Mouse (Mus musculus) testis, adult 2 months (tissue): ENCODE results near the gene Mipol1. TPM values are rescaled to one million over a fixed set of nuclear protein-coding genes. Genes with fewer than 3 reads are reported as not detected.

ENCODE experiments used
- H3K27ac ChIP-seq: fragments of 200-500 bp; 2 replicates; pipeline ENCODE4 v1.5.1; 2012; ENCODE audit warnings: low read depth, low read length; ENCODE audit not compliant: control insufficient read depth, insufficient read depth
- H3K27me3 ChIP-seq: fragments of 200-500 bp; 2 replicates; pipeline ENCODE4 v1.6.1; 2012; ENCODE audit warnings: mild to moderate bottlenecking, low read length, moderate library complexity; ENCODE audit not compliant: control insufficient read depth, insufficient read depth
- H3K36me3 ChIP-seq: fragments of 200-500 bp; 2 replicates; pipeline ENCODE4 v1.6.1; 2012; ENCODE audit warnings: mild to moderate bottlenecking, low read length; ENCODE audit not compliant: control insufficient read depth, insufficient read depth
- H3K4me1 ChIP-seq: fragments of 200-500 bp; 2 replicates; pipeline ENCODE4 v1.6.1; 2012; ENCODE audit warnings: low read length; ENCODE audit not compliant: control insufficient read depth, insufficient read depth
- H3K4me3 ChIP-seq: fragments of 200-500 bp; 2 replicates; pipeline ENCODE4 v1.5.1; 2012; ENCODE audit warnings: low read depth, mild to moderate bottlenecking, low read length, moderate library complexity, mixed read lengths; ENCODE audit not compliant: control insufficient read depth
- CTCF ChIP-seq: fragments of 200-500 bp; IDR thresholded peaks from 2 replicates; pipeline ENCODE4 v1.5.1; 2012; ENCODE audit warnings: low read depth, mild to moderate bottlenecking, inconsistent platforms, low read length, moderate library complexity; ENCODE audit not compliant: control insufficient read depth, insufficient read depth, insufficient replicate concordance
- POLR2A ChIP-seq: fragments of 200-500 bp; IDR thresholded peaks from 2 replicates; pipeline ENCODE4 v1.6.1; 2012; ENCODE audit warnings: low read depth, mild to moderate bottlenecking, inconsistent platforms, low read length, moderate library complexity; ENCODE audit not compliant: control insufficient read depth
- polyA plus RNA-seq: library from polyadenylated mRNA; depleted of rRNA; stranded (reverse); fragments of >200 nt; gene quantifications from 2 replicates; pipeline ENCODE4 v1.2.3, GENCODE M21; 2012

Gene Mipol1
- polyA plus RNA-seq, 1 experiment = 4.1 TPM

DNA sequence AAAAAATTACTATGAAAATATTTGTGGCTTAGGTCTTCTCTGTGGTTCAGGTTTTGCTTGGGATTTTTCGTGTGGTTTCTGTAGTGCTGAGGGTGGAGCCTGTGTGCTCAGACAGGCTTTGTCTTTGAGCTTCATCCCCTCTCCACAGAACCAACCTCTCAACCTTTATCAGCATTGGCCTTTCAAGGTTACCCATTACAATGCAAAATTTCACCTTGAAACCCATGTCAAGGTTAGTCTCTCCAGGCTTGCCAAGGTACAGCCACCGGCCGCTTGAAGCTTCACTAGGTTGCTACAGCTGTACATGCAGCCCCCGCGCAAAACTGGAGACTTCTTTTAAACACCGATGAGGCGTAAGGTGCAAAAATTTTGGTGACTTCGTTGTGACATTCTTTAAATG is 241.6 kb downstream of the Mipol1 start:
- H3K27me3 ChIP-seq = no peaks in the 10 kb centered on the region
- no peaks in the 10 kb centered on the region for H3K4me1 ChIP-seq
- H3K36me3 ChIP-seq = no peaks in the 10 kb centered on the region
- no peak for TF ChIP-seq CTCF
- no peak for TF ChIP-seq POLR2A
- H3K27ac ChIP-seq = no peak overlapping the region
- no peak overlapping the region for H3K4me3 ChIP-seq

DNA sequence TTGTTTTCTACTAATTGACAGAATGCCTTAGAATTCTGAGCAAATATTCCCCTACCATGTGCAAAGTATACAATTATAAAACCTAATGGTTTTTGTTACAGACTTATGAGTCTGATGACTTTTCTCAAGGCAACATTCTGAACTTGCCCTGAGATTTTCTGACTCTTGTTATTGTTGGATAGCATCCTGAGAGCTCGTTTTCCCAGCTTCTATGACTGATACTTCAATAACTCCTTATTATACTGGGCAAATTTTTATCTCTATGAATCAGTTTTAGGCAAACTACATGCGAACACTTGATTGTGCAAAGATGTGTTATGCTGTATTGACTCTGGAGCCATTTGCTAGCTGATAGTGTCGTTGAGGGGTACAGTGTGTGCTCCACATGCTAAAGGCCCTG is 246.6 kb downstream of the Mipol1 start:
- Histone ChIP-seq H3K4me1 (no peaks in the 10 kb centered on the region), H3K4me3 (no peak overlapping the region), H3K27me3 (no peaks in the 10 kb centered on the region), H3K27ac (no peak overlapping the region), H3K36me3 (no peaks in the 10 kb centered on the region)
- TF ChIP-seq CTCF = no peak
- no peak for TF ChIP-seq POLR2A

DNA sequence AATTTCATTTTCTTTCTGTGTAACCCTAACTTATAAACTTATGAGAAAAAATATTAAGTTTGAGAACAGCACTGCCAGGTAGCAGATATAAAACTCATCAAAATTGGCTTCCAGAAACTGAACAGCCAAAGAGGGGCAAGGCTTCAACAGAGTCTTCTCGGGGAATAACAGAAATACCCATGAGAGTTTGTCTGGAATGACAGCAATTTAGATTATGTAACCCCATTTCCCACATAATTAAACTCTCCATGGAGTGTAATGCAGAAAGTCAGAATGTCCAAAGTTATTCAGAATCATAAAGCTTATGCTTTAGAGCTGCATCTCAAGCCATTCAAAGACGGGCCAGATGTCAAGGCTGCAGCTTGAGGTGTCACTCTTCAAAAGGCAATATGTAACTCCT is 251.6 kb downstream of the Mipol1 start:
- H3K27me3 ChIP-seq = no peaks in the 10 kb centered on the region
- no peaks in the 10 kb centered on the region for H3K4me1 ChIP-seq
- no peaks in the 10 kb centered on the region for H3K36me3 ChIP-seq
- no peak overlapping the region for H3K27ac ChIP-seq
- no peak overlapping the region for H3K4me3 ChIP-seq
- no peak for TF ChIP-seq CTCF
- TF ChIP-seq POLR2A = no peak

DNA sequence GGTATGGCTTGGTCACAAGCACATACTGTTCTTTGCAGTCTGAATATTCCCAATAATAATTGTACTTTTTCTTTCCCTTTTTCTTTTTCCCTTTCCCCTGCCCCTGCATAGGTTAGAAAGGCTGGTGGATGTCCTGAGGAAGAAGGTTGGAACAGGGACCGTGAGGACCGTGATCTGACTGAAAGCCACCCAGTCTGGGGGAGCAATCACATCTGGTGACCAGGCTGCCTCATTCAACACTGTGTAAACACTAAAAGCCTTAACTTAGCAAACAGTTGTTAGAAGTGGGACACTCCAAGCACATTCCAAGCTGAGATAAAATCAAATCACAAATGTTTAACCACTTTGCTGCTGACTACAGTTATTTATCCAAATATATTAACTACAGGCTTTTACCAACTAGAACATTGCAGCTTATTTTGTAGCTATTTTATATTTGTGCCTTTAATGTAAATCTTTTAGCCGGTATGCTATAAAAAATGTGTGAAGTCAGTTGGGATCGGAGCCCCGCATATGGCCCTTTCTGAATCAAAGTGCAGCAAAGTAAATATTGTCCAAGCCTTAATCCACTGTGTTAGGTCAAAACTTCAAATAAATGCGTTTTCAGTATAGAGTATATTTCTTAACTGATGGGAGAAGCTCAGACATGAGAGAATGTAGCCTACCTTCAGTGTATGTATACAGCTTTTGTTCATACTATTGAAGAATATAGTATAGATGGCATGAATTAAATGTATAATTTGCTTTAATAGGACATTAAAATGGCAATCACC is 266.3 kb downstream of the Mipol1 start:
- Histone ChIP-seq H3K4me1 (no peaks in the 10 kb centered on the region), H3K27ac (no peak overlapping the region), H3K4me3 (no peak overlapping the region), H3K36me3 (no peaks in the 10 kb centered on the region), H3K27me3 (no peaks in the 10 kb centered on the region)
- TF ChIP-seq CTCF (no peak), POLR2A (no peak)

DNA sequence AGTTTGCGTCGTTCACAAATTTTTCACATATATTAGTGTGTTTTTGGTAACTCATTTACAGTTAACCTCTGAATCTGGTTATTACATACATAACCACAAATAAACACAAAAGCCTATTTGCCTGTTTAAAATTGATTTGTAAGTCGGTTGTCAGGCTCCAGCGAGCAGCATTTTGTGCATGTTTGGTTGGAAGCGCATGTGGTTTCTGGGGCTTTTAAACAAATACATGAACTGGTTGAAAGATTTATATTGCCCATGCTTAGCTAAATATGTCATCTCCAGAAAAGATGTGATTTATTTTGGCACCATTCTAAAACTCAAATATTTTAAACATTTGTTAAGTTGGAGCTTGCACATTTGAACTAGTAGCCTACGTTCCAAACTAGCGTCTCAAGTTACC is 270.0 kb downstream of the Mipol1 start:
- Histone ChIP-seq H3K27me3 (no peaks in the 10 kb centered on the region), H3K4me1 (no peaks in the 10 kb centered on the region), H3K27ac (no peak overlapping the region), H3K36me3 (no peaks in the 10 kb centered on the region), H3K4me3 (no peak overlapping the region)
- TF ChIP-seq POLR2A (no peak), CTCF (no peak)

DNA sequence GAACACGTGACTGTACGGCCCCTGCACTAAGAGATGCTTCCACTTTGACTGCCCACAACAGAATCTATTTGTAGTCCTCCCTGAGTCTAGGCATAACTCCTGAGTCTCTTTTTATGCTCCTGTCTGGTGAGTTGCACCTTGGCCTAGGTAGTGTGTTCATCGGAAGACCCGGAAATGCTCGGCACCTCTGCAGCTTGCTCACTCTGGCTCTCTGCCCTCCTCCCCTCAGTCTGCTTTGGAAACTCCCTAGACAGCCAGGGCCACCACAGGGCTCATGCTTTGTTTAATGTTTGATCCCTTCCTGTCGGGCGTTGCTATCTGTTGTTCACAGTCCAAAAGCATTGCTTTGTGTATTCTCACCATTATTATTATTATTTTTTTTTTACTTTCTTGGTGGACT is 275.1 kb downstream of the Mipol1 start:
- H3K36me3 ChIP-seq = no peaks in the 10 kb centered on the region
- H3K27ac ChIP-seq = no peak overlapping the region
- no peak overlapping the region for H3K4me3 ChIP-seq
- H3K4me1 ChIP-seq = no peaks in the 10 kb centered on the region
- TF ChIP-seq POLR2A (no peak), CTCF (no peak)
- H3K27me3 ChIP-seq = no peaks in the 10 kb centered on the region

DNA sequence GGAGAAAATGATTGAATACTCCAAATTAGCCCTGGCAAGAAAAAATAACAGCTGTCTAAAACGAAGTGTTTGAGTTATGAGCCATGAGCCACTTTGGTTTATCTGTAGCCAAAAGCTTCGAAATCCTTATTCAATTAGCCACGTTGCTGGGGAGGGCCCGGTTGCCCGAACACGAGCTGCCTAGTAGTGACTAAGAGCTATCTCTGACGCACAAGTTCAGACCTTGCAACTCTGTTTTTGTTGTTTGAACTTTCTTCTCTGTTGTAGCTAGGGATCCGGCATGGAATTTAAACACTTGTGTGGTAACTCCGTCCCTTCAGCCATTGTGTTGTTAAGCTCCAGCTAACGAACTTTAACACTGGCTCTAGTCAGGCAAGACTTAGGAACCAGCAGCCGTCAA is 278.7 kb downstream of the Mipol1 start:
- no peak overlapping the region for H3K27ac ChIP-seq
- H3K4me3 ChIP-seq = no peak overlapping the region
- H3K27me3 ChIP-seq = no peaks in the 10 kb centered on the region
- TF ChIP-seq CTCF (no peak), POLR2A (no peak)
- H3K4me1 ChIP-seq = no peaks in the 10 kb centered on the region
- no peaks in the 10 kb centered on the region for H3K36me3 ChIP-seq
